Mouse (Mus musculus) megakaryocyte, embryonic 14.5 days (primary cell): ENCODE measurements around the gene Grb2.

Experiments
- FLI1 ChIP-seq: IDR thresholded peaks from 2 replicates; pipeline ENCODE4 v1.6.1; 2012; ENCODE audit warnings: low read length, inconsistent platforms, mixed read lengths
- GATA1 ChIP-seq: IDR thresholded peaks from 3 replicates; pipeline ENCODE4 v1.6.1; 2012; ENCODE audit warnings: mixed read lengths, low read length, inconsistent platforms, borderline replicate concordance

DNA sequence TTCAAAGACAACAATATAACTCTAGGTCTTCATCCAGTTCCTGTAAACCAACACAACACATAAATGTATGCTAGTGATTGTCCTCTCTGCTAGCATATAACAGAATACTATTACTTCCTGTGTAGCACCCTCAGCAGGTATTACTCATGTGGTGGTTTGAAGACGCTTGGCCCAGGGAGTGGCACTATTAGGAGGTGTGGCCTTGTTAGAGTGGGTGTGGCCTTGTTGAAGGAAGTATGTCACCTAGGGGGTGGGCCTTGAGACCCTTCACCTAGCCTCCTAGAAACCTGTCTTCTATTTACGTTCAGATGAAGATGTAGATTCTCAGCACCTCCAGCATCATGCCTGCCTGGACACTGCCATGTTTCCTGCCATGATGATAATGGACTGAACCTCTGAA is 4.9 kb downstream of the Grb2 start:
- TF ChIP-seq GATA1 (no peak), FLI1 (no peak)
